Mouse (Mus musculus) liver, postnatal 0 days (tissue): ENCODE results near the gene Cmtr1. TPM values are rescaled to one million over a fixed set of nuclear protein-coding genes. Genes with fewer than 3 reads are reported as not detected.

Experiments
- ATAC-seq: fragments of 200-750 bp; cut with Nextera tagmentation; 2 replicates; pipeline ENCODE4 v1.8.0; 2017; ENCODE audit warnings: mild to moderate bottlenecking, moderate library complexity
- DNase-seq: peaks from one replicate; pipeline ENCODE4 v3.0.0-alpha.2; 2016
- H3K27ac ChIP-seq: fragments of 300-500 bp; sonication (generic); 2 replicates; pipeline ENCODE4 v1.5.1; 2014; ENCODE audit warnings: antibody characterized with exemption, moderate library complexity, mild to moderate bottlenecking, low read depth
- H3K27me3 ChIP-seq: fragments of 300-500 bp; sonication (generic); 2 replicates; pipeline ENCODE4 v1.6.1; 2014; ENCODE audit warnings: low read length, control low read depth, mixed read lengths; ENCODE audit not compliant: insufficient read depth
- H3K36me3 ChIP-seq: fragments of 300-500 bp; sonication (generic); replicated peaks from 2 replicates; pipeline ENCODE4 v1.6.1; 2014; ENCODE audit warnings: mild to moderate bottlenecking, control low read depth, low read length, moderate library complexity, mixed read lengths; ENCODE audit not compliant: insufficient read depth
- H3K4me1 ChIP-seq: fragments of 300-500 bp; sonication (generic); 2 replicates; pipeline ENCODE4 v1.6.1; 2014; ENCODE audit warnings: antibody characterized with exemption, mild to moderate bottlenecking, control low read depth; ENCODE audit not compliant: insufficient read depth
- H3K4me2 ChIP-seq: fragments of 300-500 bp; sonication (generic); 2 replicates; pipeline ENCODE4 v1.6.1; 2014; ENCODE audit warnings: low read depth, mild to moderate bottlenecking, low read length, moderate library complexity, mixed read lengths
- H3K4me3 ChIP-seq: fragments of 300-500 bp; sonication (generic); 2 replicates; pipeline ENCODE4 v1.5.1; 2014; ENCODE audit warnings: low read depth, low read length
- H3K9ac ChIP-seq: fragments of 300-500 bp; sonication (generic); replicated peaks from 2 replicates; pipeline ENCODE4 v1.6.1; 2014; ENCODE audit warnings: mild to moderate bottlenecking, moderate library complexity
- H3K9me3 ChIP-seq: fragments of 300-500 bp; sonication (generic); 2 replicates; pipeline ENCODE4 v1.6.1; 2016; ENCODE audit warnings: mild to moderate bottlenecking, control low read depth, low read length, mixed read lengths
- CTCF ChIP-seq: sonication (generic); IDR thresholded peaks from 2 replicates; pipeline ENCODE4 v1.5.1; 2016; ENCODE audit warnings: antibody characterized with exemption, low read depth
- EP300 ChIP-seq: IDR thresholded peaks from 2 replicates; pipeline ENCODE4 v1.6.1; 2016; ENCODE audit warnings: antibody characterized with exemption, low read depth, mild to moderate bottlenecking
- WGBS: fragments of 180-500 bp; shearing (Covaris S2); extraction: QIAGEN DNeasy Blood & Tissue Kit; methylation state at CpG from one replicate; pipeline ENCODE4 v1.1.7; 2014; ENCODE audit not compliant: insufficient replicate concordance; 5-methylcytosine and 5-hydroxymethylcytosine counted together
- polyA plus RNA-seq: library from polyadenylated mRNA; unstranded; fragments of >200 nt; fragmentation: Nextera tagmentation; extraction: Ambion mirVana; gene quantifications from 2 replicates; pipeline ENCODE4 v1.2.1, GENCODE M21; 2015

The Cmtr1 gene
- polyA plus RNA-seq, 1 experiment from 2014 or later = 57.2 TPM

- TF ChIP-seq CTCF (no peak), EP300 (no peak)
- Histone ChIP-seq H3K4me1 (peaks cover 17% of the 10 kb centered on the region), H3K4me2 (no peak overlapping the region), H3K27me3 (no peaks in the 10 kb centered on the region), H3K36me3 (peaks cover 30% of the 10 kb centered on the region), H3K27ac (no peak overlapping the region), H3K9me3 (no peaks in the 10 kb centered on the region), H3K4me3 (no peak overlapping the region), H3K9ac (no peak overlapping the region)
- 76% methylated on average over 3 of the region's 3 CpGs for WGBS
- no peak for ATAC-seq
- DNase-seq = no peak
Measured at GRCm38 (mm10) chr17:29619231-29619630, 41.2 kb upstream of the Cmtr1 start.

DNA sequence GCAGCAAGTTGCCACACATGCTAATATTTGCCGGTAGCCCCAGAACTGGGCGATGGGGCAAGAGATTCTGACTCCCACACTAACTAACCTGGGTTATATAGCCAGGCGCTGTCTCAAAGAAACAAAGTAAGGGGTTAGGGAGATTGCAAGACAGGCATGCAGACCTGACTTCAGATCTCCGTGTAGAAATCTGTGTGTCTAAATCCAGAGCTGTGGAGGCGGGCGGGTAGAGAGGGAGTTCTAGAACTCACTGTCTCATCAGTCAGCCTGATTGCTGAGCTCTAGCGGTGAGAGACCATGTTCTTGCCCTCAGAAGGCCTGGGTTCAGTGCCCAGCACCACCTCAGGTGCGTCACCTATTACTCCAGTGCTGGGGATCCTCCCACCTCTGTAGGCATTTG lies 36.9 kb upstream of the Cmtr1 start:
- Histone ChIP-seq H3K9me3 (no peaks in the 10 kb centered on the region), H3K27ac (no peak overlapping the region), H3K27me3 (no peaks in the 10 kb centered on the region), H3K4me2 (no peak overlapping the region), H3K9ac (no peak overlapping the region), H3K4me1 (no peaks in the 10 kb centered on the region), H3K36me3 (peaks cover 68% of the 10 kb centered on the region), H3K4me3 (no peak overlapping the region)
- ATAC-seq = no peak
- 93% methylated on average over 8 of the region's 8 CpGs for WGBS
- TF ChIP-seq CTCF (no peak), EP300 (no peak)
- no peak for DNase-seq

DNA sequence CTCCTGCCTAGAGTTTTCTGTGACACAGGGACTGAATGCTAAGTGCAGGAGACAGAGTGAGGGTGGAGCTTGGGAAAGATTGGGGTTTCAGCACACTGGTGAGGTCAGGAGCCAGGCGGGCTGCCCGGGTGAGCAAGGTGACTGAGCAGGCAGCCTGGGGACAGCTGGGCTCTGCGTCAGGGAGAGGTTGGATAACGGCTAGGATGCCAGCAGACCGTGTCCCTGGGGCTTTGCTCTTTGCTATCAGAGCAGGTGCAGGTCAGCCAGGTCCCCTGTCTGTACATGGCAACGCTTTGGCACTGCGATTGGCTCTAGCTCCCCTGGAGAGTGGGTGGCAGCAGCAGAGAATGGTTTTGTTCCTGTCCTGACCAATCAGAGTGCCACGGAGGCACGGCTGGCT lies 33.1 kb upstream of the Cmtr1 start:
- no peak overlapping the region for H3K4me2 ChIP-seq
- no peaks in the 10 kb centered on the region for H3K9me3 ChIP-seq
- ATAC-seq = no peak
- no peaks in the 10 kb centered on the region for H3K27me3 ChIP-seq
- DNase-seq = no peak
- H3K4me3 ChIP-seq = no peak overlapping the region
- H3K36me3 ChIP-seq = peaks cover 87% of the 10 kb centered on the region
- H3K4me1 ChIP-seq = peaks cover 7% of the 10 kb centered on the region; the same call in 1 of the 2 replicates
- no peak overlapping the region for H3K27ac ChIP-seq
- H3K9ac ChIP-seq = no peak overlapping the region
- 91% methylated on average over 9 of the region's 9 CpGs for WGBS
- no peak for TF ChIP-seq EP300
- no peak for TF ChIP-seq CTCF

DNA sequence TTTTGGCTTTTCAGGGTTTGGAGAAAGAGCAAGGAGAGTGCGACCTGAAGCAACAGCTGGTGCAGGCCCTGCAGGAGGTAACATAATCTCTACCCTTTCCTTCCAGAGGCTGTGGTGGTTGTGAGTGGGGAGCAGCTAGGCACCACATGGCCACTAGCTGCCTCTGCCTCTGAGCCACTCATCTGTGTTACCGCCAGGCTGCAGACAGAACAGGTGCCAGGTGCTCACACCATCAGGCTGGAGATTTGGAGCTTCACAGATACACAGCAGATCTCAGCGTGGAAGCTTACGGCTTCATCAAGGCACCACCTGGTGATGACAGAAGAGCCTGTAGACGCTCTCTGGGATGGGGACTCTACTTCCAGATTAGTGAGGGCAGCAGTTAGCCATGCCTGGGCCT lies 31.4 kb upstream of the Cmtr1 start:
- Histone ChIP-seq H3K9me3 (no peaks in the 10 kb centered on the region), H3K4me2 (no peak overlapping the region), H3K27ac (no peak overlapping the region), H3K27me3 (no peaks in the 10 kb centered on the region), H3K4me3 (no peak overlapping the region), H3K4me1 (peaks cover 7% of the 10 kb centered on the region; the same call in 1 of the 2 replicates), H3K36me3 (peaks cover 82% of the 10 kb centered on the region), H3K9ac (no peak overlapping the region)
- ATAC-seq (no peak), DNase-seq (no peak)
- 82% methylated on average over 5 of the region's 5 CpGs for WGBS
- TF ChIP-seq EP300 (no peak), CTCF (no peak)

DNA sequence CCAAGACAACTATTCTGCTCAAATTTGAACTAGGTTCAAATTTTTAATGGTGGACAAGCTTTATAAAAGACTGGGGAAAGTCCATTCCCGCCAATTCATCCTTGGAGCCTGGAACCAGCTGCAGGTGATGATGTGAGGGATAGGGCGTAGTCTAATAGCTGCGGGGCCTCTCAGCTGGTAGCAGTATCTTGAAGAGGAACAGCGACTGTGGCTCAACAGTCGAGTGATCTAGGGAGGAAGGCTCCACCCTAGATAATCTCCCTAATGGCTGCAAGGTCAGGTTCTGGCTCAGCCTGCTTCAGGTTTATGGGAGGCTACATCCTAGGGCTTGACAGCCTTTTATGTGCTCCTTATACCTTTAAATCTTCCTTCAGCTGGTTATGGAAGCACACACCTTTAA lies 30.8 kb upstream of the Cmtr1 start:
- 53% methylated on average over 5 of the region's 5 CpGs for WGBS
- H3K27ac ChIP-seq = no peak overlapping the region
- H3K4me3 ChIP-seq = no peak overlapping the region
- DNase-seq (no peak), ATAC-seq (peak; percentile 43; the same call in 1 of the 2 replicates)
- peaks cover 83% of the 10 kb centered on the region for H3K36me3 ChIP-seq
- TF ChIP-seq CTCF = no peak
- no peak for TF ChIP-seq EP300
- no peak overlapping the region for H3K9ac ChIP-seq
- H3K9me3 ChIP-seq = no peaks in the 10 kb centered on the region
- H3K4me2 ChIP-seq = no peak overlapping the region
- H3K27me3 ChIP-seq = no peaks in the 10 kb centered on the region
- H3K4me1 ChIP-seq = peaks cover 7% of the 10 kb centered on the region; the same call in 1 of the 2 replicates

GRCm38 (mm10) chr17:29632312-29632711 lies 28.1 kb upstream of the Cmtr1 start:
- Histone ChIP-seq H3K9me3 (no peaks in the 10 kb centered on the region), H3K4me3 (no peak overlapping the region), H3K4me1 (peaks cover 15% of the 10 kb centered on the region), H3K27ac (no peak overlapping the region), H3K9ac (no peak overlapping the region), H3K4me2 (no peak overlapping the region), H3K27me3 (no peaks in the 10 kb centered on the region), H3K36me3 (peaks cover 85% of the 10 kb centered on the region)
- TF ChIP-seq EP300 (no peak), CTCF (no peak)
- DNase-seq (no peak), ATAC-seq (no peak)
- WGBS = 96% methylated on average over 11 of the region's 11 CpGs

- H3K9me3 ChIP-seq = no peaks in the 10 kb centered on the region
- no peak for ATAC-seq
- H3K27me3 ChIP-seq = no peaks in the 10 kb centered on the region
- H3K36me3 ChIP-seq = peaks cover 78% of the 10 kb centered on the region
- 87% methylated on average over 8 of the region's 8 CpGs for WGBS
- no peak for DNase-seq
- H3K4me1 ChIP-seq = peaks cover 15% of the 10 kb centered on the region
- H3K9ac ChIP-seq = no peak overlapping the region
- no peak overlapping the region for H3K27ac ChIP-seq
- no peak overlapping the region for H3K4me3 ChIP-seq
- no peak for TF ChIP-seq EP300
- TF ChIP-seq CTCF = no peak
- no peak overlapping the region for H3K4me2 ChIP-seq
Measured at GRCm38 (mm10) chr17:29635492-29635891, 24.9 kb upstream of the Cmtr1 start.
